Mouse (Mus musculus) small intestine, adult 2 months (tissue): Measurements from ENCODE around the gene Hmgcr. TPM values are rescaled to one million over a fixed set of nuclear protein-coding genes. Genes with fewer than 3 reads are reported as not detected.

Experiments used
- H3K27ac ChIP-seq: fragments of 200-500 bp; 2 replicates; pipeline ENCODE4 v1.5.1; 2012; ENCODE audit warnings: low read depth, low read length, control low read depth, inconsistent platforms; ENCODE audit not compliant: insufficient read depth
- H3K27me3 ChIP-seq: fragments of 200-500 bp; 2 replicates; pipeline ENCODE4 v1.6.1; 2012; ENCODE audit warnings: mild to moderate bottlenecking, moderate library complexity, low read length, inconsistent platforms; ENCODE audit not compliant: control insufficient read depth, insufficient read depth
- H3K36me3 ChIP-seq: fragments of 200-500 bp; 2 replicates; pipeline ENCODE4 v1.6.1; 2012; ENCODE audit warnings: mild to moderate bottlenecking, low read length, control low read depth, inconsistent platforms; ENCODE audit not compliant: control insufficient read depth, insufficient read depth
- H3K4me1 ChIP-seq: fragments of 200-500 bp; 2 replicates; pipeline ENCODE4 v1.6.1; 2012; ENCODE audit warnings: low read length, inconsistent platforms, mixed read lengths; ENCODE audit not compliant: control insufficient read depth, insufficient read depth, insufficient read length
- H3K4me3 ChIP-seq: fragments of 200-500 bp; 2 replicates; pipeline ENCODE4 v1.5.1; 2012; ENCODE audit warnings: low read depth, mild to moderate bottlenecking, control low read depth, inconsistent platforms, low read length, moderate library complexity
- CTCF ChIP-seq: fragments of 200-500 bp; IDR thresholded peaks from 2 replicates; pipeline ENCODE4 v1.5.1; 2012; ENCODE audit warnings: low read depth, mild to moderate bottlenecking, control low read depth, inconsistent platforms, low read length, moderate library complexity, mixed read lengths; ENCODE audit not compliant: insufficient replicate concordance, insufficient read length; ENCODE audit errors: extremely low read depth
- POLR2A ChIP-seq: fragments of 200-500 bp; IDR thresholded peaks from 2 replicates; pipeline ENCODE4 v1.6.1; 2012; ENCODE audit warnings: low read depth, mild to moderate bottlenecking, control low read depth, inconsistent platforms, low read length, moderate library complexity
- WGBS: fragments of 180-500 bp; shearing (Covaris S2); methylation state at CpG from one replicate; pipeline ENCODE4 v1.1.7; 2018; 5-methylcytosine and 5-hydroxymethylcytosine counted together
- polyA plus RNA-seq: library from polyadenylated mRNA; depleted of rRNA; stranded (reverse); fragments of >200 nt; gene quantifications from 2 replicates; pipeline ENCODE4 v1.2.3, GENCODE M21; 2012; rRNA removed

Hmgcr gene
- polyA plus RNA-seq, 1 experiment: 21.6 TPM

- H3K4me1 ChIP-seq: no peaks in the 10 kb centered on the region
- no peak overlapping the region for H3K4me3 ChIP-seq
- no peak for TF ChIP-seq CTCF
- H3K27me3 ChIP-seq: no peaks in the 10 kb centered on the region
- peaks cover 29% of the 10 kb centered on the region for H3K36me3 ChIP-seq
- WGBS: 65% methylated on average over 5 of the region's 5 CpGs
- no peak overlapping the region for H3K27ac ChIP-seq
These were observed 24.9 kb downstream of the Hmgcr start for GRCm38 (mm10) chr13:96645822-96646221.

- H3K27me3 ChIP-seq: no peaks in the 10 kb centered on the region
- WGBS: 48% methylated on average over 2 of the region's 2 CpGs
These were observed 26.6 kb downstream of the Hmgcr start for GRCm38 (mm10) chr13:96644168-96644567.

GRCm38 (mm10) chr13:96630396-96630795 is 40.3 kb downstream of the Hmgcr start:
- no peaks in the 10 kb centered on the region for H3K27me3 ChIP-seq
- no peak overlapping the region for H3K4me3 ChIP-seq
- H3K27ac ChIP-seq: no peak overlapping the region
- WGBS: 92% methylated on average over 4 of the region's 4 CpGs
- H3K36me3 ChIP-seq: peaks cover 45% of the 10 kb centered on the region
- no peaks in the 10 kb centered on the region for H3K4me1 ChIP-seq
- TF ChIP-seq CTCF (no peak), POLR2A (no peak)

More at GRCm38 (mm10) chr13:96644168-96644567, 26.6 kb downstream of the Hmgcr start:
- Histone ChIP-seq H3K36me3 (peaks cover 24% of the 10 kb centered on the region), H3K27ac (no peak overlapping the region), H3K4me3 (no peak overlapping the region), H3K4me1 (no peaks in the 10 kb centered on the region)
- TF ChIP-seq POLR2A (no peak), CTCF (no peak)

- H3K27ac ChIP-seq: no peak overlapping the region
- no peaks in the 10 kb centered on the region for H3K4me1 ChIP-seq
- H3K27me3 ChIP-seq: no peaks in the 10 kb centered on the region
- 21% methylated on average over 1 of the region's 1 CpGs for WGBS
- H3K4me3 ChIP-seq: no peak overlapping the region
- H3K36me3 ChIP-seq: peaks cover 36% of the 10 kb centered on the region
- TF ChIP-seq POLR2A: no peak
- TF ChIP-seq CTCF: no peak
These were observed 49.8 kb downstream of the Hmgcr start for GRCm38 (mm10) chr13:96620891-96621290.

GRCm38 (mm10) chr13:96614615-96615014 is 56.1 kb downstream of the Hmgcr start:
- H3K27ac ChIP-seq: no peak overlapping the region
- H3K27me3 ChIP-seq: no peaks in the 10 kb centered on the region
- no peaks in the 10 kb centered on the region for H3K4me1 ChIP-seq
- no peak for TF ChIP-seq POLR2A
- no peak for TF ChIP-seq CTCF
- no peak overlapping the region for H3K4me3 ChIP-seq
- 88% methylated on average over 3 of the region's 3 CpGs for WGBS
- peaks cover 42% of the 10 kb centered on the region for H3K36me3 ChIP-seq

GRCm38 (mm10) chr13:96604242-96604641 is 66.5 kb downstream of the Hmgcr start:
- H3K4me1 ChIP-seq: no peaks in the 10 kb centered on the region
- peaks cover 29% of the 10 kb centered on the region for H3K36me3 ChIP-seq
- TF ChIP-seq CTCF (no peak), POLR2A (no peak)
- H3K27me3 ChIP-seq: no peaks in the 10 kb centered on the region
- H3K27ac ChIP-seq: no peak overlapping the region
- H3K4me3 ChIP-seq: no peak overlapping the region
- WGBS: 93% methylated on average over 2 of the region's 2 CpGs

GRCm38 (mm10) chr13:96599182-96599581 is 71.6 kb downstream of the Hmgcr start:
- WGBS: 95% methylated on average over 9 of the region's 9 CpGs

More at GRCm38 (mm10) chr13:96599182-96599581, 71.6 kb downstream of the Hmgcr start:
- TF ChIP-seq CTCF (no peak), POLR2A (no peak)
- Histone ChIP-seq H3K27me3 (no peaks in the 10 kb centered on the region), H3K4me1 (no peaks in the 10 kb centered on the region), H3K27ac (no peak overlapping the region), H3K4me3 (no peak overlapping the region), H3K36me3 (peaks cover 21% of the 10 kb centered on the region)

Other genes with a start within 250 kb of the Hmgcr start
- gene Ankdd1b, start 199.7 kb downstream of the Hmgcr start, polyA plus RNA-seq: 2.8 TPM in 1 of 2 replicates, not detected in the other
- gene Gm17622, start 180.2 kb downstream of the Hmgcr start, polyA plus RNA-seq: not detected in 2 replicates
- gene Polk, start 128.4 kb downstream of the Hmgcr start, polyA plus RNA-seq: 0.30 and 0.42 TPM in 2 replicates
- 8.2 and 12.7 TPM in 2 replicates for gene Col4a3bp, start 128.3 kb downstream of the Hmgcr start, polyA plus RNA-seq
- gene Ankrd31, start 77.3 kb upstream of the Hmgcr start, polyA plus RNA-seq: not detected in 2 replicates